Comparison of ENCODE assay signal across 16 mouse cellular contexts in the genomic region with DNA sequence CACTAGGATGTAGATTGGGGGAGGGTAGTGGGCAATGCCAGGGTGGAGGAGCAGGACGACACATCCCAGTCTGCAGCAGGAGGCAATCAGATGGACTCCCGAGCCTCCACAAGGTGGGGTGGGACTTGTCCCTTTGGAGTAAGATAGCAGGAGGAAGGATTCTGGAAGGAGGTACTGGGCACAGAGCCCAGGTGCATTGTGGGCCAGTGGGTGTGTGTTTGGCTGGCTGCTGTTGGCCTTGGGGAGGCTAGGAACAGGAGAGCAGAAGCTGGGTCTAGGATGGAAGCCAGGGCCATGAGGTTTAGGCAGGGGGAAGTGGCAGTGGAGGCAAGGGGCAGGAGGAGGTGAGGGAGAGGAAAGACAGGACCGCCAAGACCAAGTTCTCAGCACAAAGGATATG. TPM values are rescaled to one million over a fixed set of nuclear protein-coding genes. Genes with fewer than 3 reads are reported as not detected.
DNase-seq lines count a peak whose midpoint lies in the region; ATAC-seq and TF ChIP-seq lines count a peak whose summit lies in the region.
"Had no signal": no experiment of that assay in that cellular context is flagged by ENCODE, and none has a peak within 500 bp of the region (broad histone marks: within the 10 kb centered on the region; RNA-seq: fewer than 3 reads in every experiment).

No protein-coding gene starts in this region.

- H3K36me3 ChIP-seq in liver, adult 2 months (ENCODE audit: control insufficient read depth, insufficient read depth, low read length) = no peaks in the 10 kb centered on the region
- H3K36me3 ChIP-seq: embryonic facial prominence, embryonic 15.5 days; liver, embryonic 12.5 days had no signal

- H3K27ac ChIP-seq in liver, adult 2 months (replicated peaks; ENCODE audit: insufficient read depth, low read depth, low read length) = no peak overlapping the region
- H3K27ac ChIP-seq: embryonic facial prominence, embryonic 15.5 days; hindbrain, embryonic 13.5 days; liver, embryonic 12.5 days; midbrain, embryonic 12.5 days had no signal

- H3K79me2 ChIP-seq in liver, adult 2 months (ENCODE audit: control insufficient read depth, insufficient read depth, low read length) = peaks cover 20% of the 10 kb centered on the region

- H3K27me3 ChIP-seq in liver, adult 2 months (ENCODE audit: control insufficient read depth, insufficient read depth, low read length) = no peaks in the 10 kb centered on the region
- H3K27me3 ChIP-seq: embryonic facial prominence, embryonic 15.5 days; hindbrain, embryonic 13.5 days; midbrain, embryonic 12.5 days had no signal

- TF ChIP-seq POLR2A in liver, adult 2 months (IDR thresholded peaks at IDR 0.05; ENCODE audit: extremely low read depth, insufficient read depth, low read length) = no peak
- TF ChIP-seq POLR2A in brain, embryonic 14.5 days (IDR thresholded peaks at IDR 0.05; ENCODE audit: borderline replicate concordance, extremely low read depth, insufficient read depth, insufficient read length, poor library complexity, severe bottlenecking) = no peak

- H3K4me3 ChIP-seq in liver, adult 2 months (ENCODE audit: insufficient read depth, low read depth, low read length) = no peak overlapping the region
- H3K4me3 ChIP-seq: embryonic facial prominence, embryonic 15.5 days; hindbrain, embryonic 13.5 days; liver, embryonic 12.5 days; midbrain, embryonic 12.5 days had no signal

- no peak overlapping the region for H3K9ac ChIP-seq in liver, adult 2 months (ENCODE audit: low read depth, low read length)
- H3K9ac ChIP-seq: embryonic facial prominence, embryonic 15.5 days; forebrain, postnatal 0 days; hindbrain, embryonic 13.5 days; liver, embryonic 12.5 days; midbrain, embryonic 12.5 days had no signal

- peak; percentile 63 for DNase-seq in adrenal gland, adult 2 months
- DNase-seq in adrenal gland, adult 8-10 months = no peak
- peak; percentile 67 for DNase-seq in liver, adult 2 months (ENCODE audit: extremely low read depth, low read depth, low spot score)
- no peak for DNase-seq in liver
- peak; percentile 22 for DNase-seq in brain, embryonic 14.5 days (ENCODE audit: low read depth)
- peak; percentile 33 for DNase-seq in ovary, postnatal 14 days (ENCODE audit: low spot score)
- no peak for DNase-seq in spleen, postnatal 14 days (ENCODE audit: low spot score in 2 of 2)
- DNase-seq: forebrain, postnatal 0 days had no signal

- no peak for TF ChIP-seq CTCF in liver, adult 2 months (IDR thresholded peaks at IDR 0.05; ENCODE audit: low read depth, low read length)
- no peak for TF ChIP-seq CTCF in brain, embryonic 14.5 days (IDR thresholded peaks at IDR 0.05; ENCODE audit: borderline replicate concordance, extremely low read depth, insufficient read depth, insufficient read length)

- 50% methylated on average over 3 of the region's 3 CpGs for WGBS in liver, adult 2 months

- peaks cover 6% of the 10 kb centered on the region for H3K4me1 ChIP-seq in liver, adult 2 months (ENCODE audit: control insufficient read depth, insufficient read depth, low read length)

- no peak for ATAC-seq in activated CD4-positive, CD25-positive, alpha-beta regulatory T cell, adult 4 months
- ATAC-seq: forebrain, postnatal 0 days; liver, embryonic 12.5 days had no signal

RNA-seq across cellular contexts. Expression of gene Camsap3, which starts 6.4 kb away (rescaled TPM):
- 10 to 100 TPM in 1 of 2 experiments, 1 to 10 TPM in 1; 5.2 to 13.3 TPM for total RNA-seq in adrenal gland, adult 2 months (2021)
- 6.4 and 7.4 TPM in 2 replicates for polyA plus RNA-seq in adrenal gland, adult 2 months (2012; rRNA removed)
- 10 to 100 TPM in 2 of 4 experiments, 1 to 10 TPM in 2; 4.7 to 15.5 (median 10.0) TPM for total RNA-seq in adrenal gland, adult 8-10 months (2022)
- total RNA-seq in liver, adult 2 months (2014; rRNA removed) = 4.1 and 6.5 TPM in 2 replicates
- polyA plus RNA-seq in liver, adult 2 months (2012; rRNA removed) = 12.8 and 19.6 TPM in 2 replicates
- 58.4 and 86.3 TPM in 2 replicates for polyA plus RNA-seq in brain, embryonic 14.5 days (2012; rRNA removed)
- polyA plus RNA-seq in activated CD4-positive, CD25-positive, alpha-beta regulatory T cell, adult 4 months (2017; shearing (Covaris generic)) = not detected
- total RNA-seq: neutrophil, adult 5-6 weeks had no signal

RNA-seq across cellular contexts. Expression of gene C330021F23Rik, which starts 25.7 kb away (rescaled TPM):
- not detected for total RNA-seq in adrenal gland, adult 2 months (2021)
- 0.11 TPM in 1 of 2 replicates, not detected in the other for polyA plus RNA-seq in adrenal gland, adult 2 months (2012; rRNA removed)
- total RNA-seq in adrenal gland, adult 8-10 months (2022) = not detected
- total RNA-seq in liver, adult 2 months (2014; rRNA removed) = 5.9 and 7.4 TPM in 2 replicates
- 9.0 and 10.0 TPM in 2 replicates for polyA plus RNA-seq in liver, adult 2 months (2012; rRNA removed)
- 0.72 and 1.1 TPM in 2 replicates for polyA plus RNA-seq in brain, embryonic 14.5 days (2012; rRNA removed)
- not detected for polyA plus RNA-seq in activated CD4-positive, CD25-positive, alpha-beta regulatory T cell, adult 4 months (2017; shearing (Covaris generic))
- total RNA-seq: forebrain, postnatal 0 days; neutrophil, adult 5-6 weeks had no signal
- polyA plus RNA-seq: thymus, postnatal 0 days had no signal

RNA-seq across cellular contexts. Expression of gene Xab2, which starts 27.6 kb away (rescaled TPM):
- total RNA-seq in adrenal gland, adult 2 months (2021) = 10 to 100 TPM; 34.8 to 36.8 TPM
- polyA plus RNA-seq in adrenal gland, adult 2 months (2012; rRNA removed) = 40.7 and 40.9 TPM in 2 replicates
- 10 to 100 TPM; 37.2 to 44.3 (median 42.5) TPM for total RNA-seq in adrenal gland, adult 8-10 months (2022)
- total RNA-seq in liver, adult 2 months (2014; rRNA removed) = 14.9 and 15.2 TPM in 2 replicates
- polyA plus RNA-seq in liver, adult 2 months (2012; rRNA removed) = 21.1 and 26.8 TPM in 2 replicates
- 69.0 and 93.1 TPM in 2 replicates for polyA plus RNA-seq in brain, embryonic 14.5 days (2012; rRNA removed)
- 10 to 100 TPM; 65.9 to 74.1 TPM for polyA plus RNA-seq in activated CD4-positive, CD25-positive, alpha-beta regulatory T cell, adult 4 months (2017; shearing (Covaris generic))

RNA-seq across cellular contexts. Expression of gene Pet100, which starts 27.9 kb away (rescaled TPM):
- 100 to 1,000 TPM; 153 to 159 TPM for total RNA-seq in adrenal gland, adult 2 months (2021)
- 1.7 and 2.2 TPM in 2 replicates for polyA plus RNA-seq in adrenal gland, adult 2 months (2012; rRNA removed)
- total RNA-seq in adrenal gland, adult 8-10 months (2022) = 100 to 1,000 TPM in 1 of 4 experiments, 10 to 100 TPM in 3; 86.7 to 108 (median 94.2) TPM
- total RNA-seq in liver, adult 2 months (2014; rRNA removed) = 26.1 and 28.1 TPM in 2 replicates
- polyA plus RNA-seq in liver, adult 2 months (2012; rRNA removed) = 12.2 and 12.8 TPM in 2 replicates
- polyA plus RNA-seq in brain, embryonic 14.5 days (2012; rRNA removed) = 36.1 and 41.5 TPM in 2 replicates
- 100 to 1,000 TPM in 1 of 2 experiments, 10 to 100 TPM in 1; 95.4 to 145 TPM for polyA plus RNA-seq in activated CD4-positive, CD25-positive, alpha-beta regulatory T cell, adult 4 months (2017; shearing (Covaris generic))

RNA-seq across cellular contexts. Expression of gene Pcp2, which starts 31.9 kb away (rescaled TPM):
- not detected for total RNA-seq in adrenal gland, adult 2 months (2021)
- not detected in 2 replicates for polyA plus RNA-seq in adrenal gland, adult 2 months (2012; rRNA removed)
- total RNA-seq in adrenal gland, adult 8-10 months (2022) = not detected
- not detected in 2 replicates for total RNA-seq in liver, adult 2 months (2014; rRNA removed)
- polyA plus RNA-seq in liver, adult 2 months (2012; rRNA removed) = not detected in 2 replicates
- 1.0 and 2.5 TPM in 2 replicates for polyA plus RNA-seq in brain, embryonic 14.5 days (2012; rRNA removed)
- polyA plus RNA-seq in activated CD4-positive, CD25-positive, alpha-beta regulatory T cell, adult 4 months (2017; shearing (Covaris generic)) = not detected
- total RNA-seq: forebrain, postnatal 0 days; left cerebral cortex, adult 18-20 months; neutrophil, adult 5-6 weeks had no signal
- polyA plus RNA-seq: forebrain, postnatal 0 days; midbrain, embryonic 12.5 days had no signal

Comparison
In these comparisons a context has a peak if more than half of its experiments do, and no peak if none do; other contexts are left out.
1. DNase-seq: peak in adrenal gland, adult 2 months (single experiment), liver, adult 2 months (single experiment), brain, embryonic 14.5 days (single experiment) and ovary, postnatal 14 days (single experiment); none in adrenal gland, adult 8-10 months (single experiment), liver (single experiment) and spleen, postnatal 14 days (0 of 2).